Mouse (Mus musculus): ENCODE measurements at regions not wholly inside any gene's neighbourhood (a gene's known extent, or its start where the extent isn't known, plus 50 kb on each side); places are given as distances from the start of the nearest gene placed in this dataset.

GRCm38 (mm10) chr13:80974424-80974823, 91.2 kb downstream of the Arrdc3 start:
- no peaks in the 10 kb centered on the region for H3K9me3 ChIP-seq (replicated peaks; ENCODE audit: insufficient read depth, low read length)
- no peak overlapping the region for H3K4me3 ChIP-seq (ENCODE audit: control insufficient read depth in 1 of 2, insufficient read depth in 1 of 2, low read depth in 2 of 2, low read length in 2 of 2)
- H3K27ac ChIP-seq (ENCODE audit: control insufficient read depth, low read depth, low read length) = no peak overlapping the region
- H3K27me3 ChIP-seq (ENCODE audit: control insufficient read depth in 1 of 2, insufficient read depth in 2 of 2, low read length in 2 of 2) = no peaks in the 10 kb centered on the region; a peak in 1 of 4 replicates
- no peak for DNase-seq (ENCODE audit: low read depth, low spot score)
- TF ChIP-seq GATA1 (IDR thresholded peaks at IDR 0.05; ENCODE audit: low read depth, low read length) (no peak), ZC3H11A (IDR thresholded peaks at IDR 0.05; ENCODE audit: low read depth, low read length) (no peak), CTCF (IDR thresholded peaks at IDR 0.05 in 2 of 3, conservative IDR thresholded peaks at IDR 0.05 in 1 of 3; ENCODE audit: control insufficient read depth in 1 of 3, insufficient read depth in 1 of 3, low read depth in 2 of 3, low read length in 3 of 3, poor library complexity in 1 of 3, severe bottlenecking in 1 of 3) (no peak), BHLHE40 (IDR thresholded peaks at IDR 0.05; ENCODE audit: borderline replicate concordance, low read depth, low read length) (no peak), KAT2A (conservative IDR thresholded peaks at IDR 0.05; ENCODE audit: low read depth, low read length) (no peak), HCFC1 (IDR thresholded peaks at IDR 0.05; ENCODE audit: low read depth, low read length) (no peak), POLR2AphosphoS2 (IDR thresholded peaks at IDR 0.05; ENCODE audit: low read length) (no peak), TBP (IDR thresholded peaks at IDR 0.05; ENCODE audit: low read depth, low read length) (no peak), MYC (IDR thresholded peaks at IDR 0.05; ENCODE audit: low read depth, low read length) (no peak), ZMIZ1 (IDR thresholded peaks at IDR 0.05; ENCODE audit: low read depth, low read length) (no peak), TCF12 (IDR thresholded peaks at IDR 0.05; ENCODE audit: low read depth, low read length) (no peak), SIN3A (IDR thresholded peaks at IDR 0.05; ENCODE audit: low read length) (no peak)
- H3K79me2 ChIP-seq (ENCODE audit: control insufficient read depth, insufficient read depth, low read length, poor library complexity) = no peaks in the 10 kb centered on the region
- H3K4me1 ChIP-seq (ENCODE audit: control insufficient read depth in 1 of 2, insufficient read depth in 2 of 2, low read length in 2 of 2) = no peaks in the 10 kb centered on the region
- no peak overlapping the region for H3K9ac ChIP-seq (ENCODE audit: control insufficient read depth, low read depth, low read length, poor library complexity, severe bottlenecking)
- no peaks in the 10 kb centered on the region for H3K36me3 ChIP-seq (ENCODE audit: control insufficient read depth in 1 of 2, insufficient read depth in 2 of 2, low read length in 2 of 2)

DNA sequence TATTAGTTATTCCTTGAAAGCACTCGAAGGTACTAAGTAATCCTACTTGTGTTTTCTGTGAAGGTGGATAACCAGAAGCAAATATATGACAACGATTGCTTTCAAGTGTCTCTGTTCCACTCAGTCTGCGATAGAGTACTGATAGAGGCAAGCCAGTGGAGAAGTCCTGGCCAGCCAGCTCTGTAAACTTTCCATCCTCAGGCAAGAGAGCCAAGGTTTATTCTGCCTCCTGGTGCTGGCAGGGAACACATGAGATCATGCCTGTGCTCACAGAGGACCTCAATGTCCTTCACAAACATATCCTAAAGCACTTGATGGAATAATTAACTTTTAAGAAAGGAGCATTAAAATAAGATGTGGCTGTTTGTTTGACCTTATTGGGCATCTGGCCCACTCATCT, 94.1 kb downstream of the Arrdc3 start:
- Histone ChIP-seq H3K4me1 (ENCODE audit: control insufficient read depth in 1 of 2, insufficient read depth in 2 of 2, low read length in 2 of 2) (no peaks in the 10 kb centered on the region), H3K27ac (ENCODE audit: control insufficient read depth, low read depth, low read length) (no peak overlapping the region)
- TF ChIP-seq NELFE (IDR thresholded peaks at IDR 0.05; ENCODE audit: low read depth, low read length) = no peak
- no peak for TF ChIP-seq TAL1 (IDR thresholded peaks at IDR 0.05; ENCODE audit: low read length)
- TF ChIP-seq CHD2 (IDR thresholded peaks at IDR 0.05; ENCODE audit: low read length) = no peak
- no peak for TF ChIP-seq MYB (IDR thresholded peaks at IDR 0.05; ENCODE audit: low read depth, low read length)
- no peak for TF ChIP-seq TBP (IDR thresholded peaks at IDR 0.05; ENCODE audit: low read depth, low read length)
- no peak for TF ChIP-seq E2F4 (IDR thresholded peaks at IDR 0.05; ENCODE audit: borderline replicate concordance, low read depth, low read length)
- no peak for TF ChIP-seq RAD21 (IDR thresholded peaks at IDR 0.05; ENCODE audit: low read depth, low read length)
- TF ChIP-seq TCF12 (IDR thresholded peaks at IDR 0.05; ENCODE audit: low read depth, low read length) = no peak
- TF ChIP-seq NRF1 (IDR thresholded peaks at IDR 0.05; ENCODE audit: insufficient read depth, low read depth, low read length, poor library complexity, severe bottlenecking) = no peak
- TF ChIP-seq UBTF (IDR thresholded peaks at IDR 0.05; ENCODE audit: borderline replicate concordance, insufficient read depth, low read depth, low read length) = no peak
- no peak for TF ChIP-seq POLR2AphosphoS5 (IDR thresholded peaks at IDR 0.05; ENCODE audit: borderline replicate concordance, low read depth, low read length)

More for the DNA sequence above, 94.1 kb downstream of the Arrdc3 start:
- no peak for DNase-seq (ENCODE audit: low read depth, low spot score)
- Histone ChIP-seq H3K9ac (ENCODE audit: control insufficient read depth, low read depth, low read length, poor library complexity, severe bottlenecking) (no peak overlapping the region), H3K4me3 (ENCODE audit: control insufficient read depth in 1 of 2, insufficient read depth in 1 of 2, low read depth in 2 of 2, low read length in 2 of 2) (no peak overlapping the region), H3K9me3 (replicated peaks; ENCODE audit: insufficient read depth, low read length) (no peaks in the 10 kb centered on the region), H3K79me2 (ENCODE audit: control insufficient read depth, insufficient read depth, low read length, poor library complexity) (no peaks in the 10 kb centered on the region), H3K27me3 (ENCODE audit: control insufficient read depth in 1 of 2, insufficient read depth in 2 of 2, low read length in 2 of 2) (no peaks in the 10 kb centered on the region; a peak in 1 of 4 replicates), H3K36me3 (ENCODE audit: control insufficient read depth in 1 of 2, insufficient read depth in 2 of 2, low read length in 2 of 2) (no peaks in the 10 kb centered on the region)
